22 mouse cellular contexts compared by ENCODE assay signal in genomic region chr13:56152773-56153460, GRCm38 (mm10). TPM values are rescaled to one million over a fixed set of nuclear protein-coding genes. Genes with fewer than 3 reads are reported as not detected.
A peak's percentile ranks its signal among the peaks of the same experiment; 100 is the strongest.
DNase-seq lines count a peak whose midpoint lies in the region; ATAC-seq and TF ChIP-seq lines count a peak whose summit lies in the region.
"Had no signal": no experiment of that assay in that cellular context is flagged by ENCODE, and none has a peak within 500 bp of the region (broad histone marks: within the 10 kb centered on the region; RNA-seq: fewer than 3 reads in every experiment).

No protein-coding gene starts in this region.

- no peak for TF ChIP-seq POLR2A in CH12.LX (IDR thresholded peaks at IDR 0.05; ENCODE audit: low read depth, low read length)
- TF ChIP-seq POLR2A in small intestine, adult 2 months (IDR thresholded peaks at IDR 0.05; ENCODE audit: low read depth, low read length) = no peak

- H3K4me1 ChIP-seq in lung, postnatal 0 days (ENCODE audit: insufficient read depth, low read depth, low read length) = no peaks in the 10 kb centered on the region
- H3K4me1 ChIP-seq in CH12.LX (ENCODE audit: control insufficient read depth in 1 of 2, insufficient read depth in 2 of 2) = peaks cover 0 to 7% of the 10 kb centered on the region in 2 experiments; a peak in 2 of 4 replicates
- peaks cover 15% of the 10 kb centered on the region; the same call in 1 of the 2 replicates for H3K4me1 ChIP-seq in intestine, embryonic 15.5 days (replicated peaks)
- peaks cover 8% of the 10 kb centered on the region; the same call in 1 of the 2 replicates for H3K4me1 ChIP-seq in small intestine, adult 2 months (ENCODE audit: control insufficient read depth, insufficient read depth, insufficient read length, low read length)

- H3K4me3 ChIP-seq in lung, postnatal 0 days (ENCODE audit: low read depth, low read length) = no peak overlapping the region
- no peak overlapping the region for H3K4me3 ChIP-seq in CH12.LX (replicated peaks in 1 of 3; ENCODE audit: low read depth in 2 of 3, low read length in 2 of 3, poor library complexity in 1 of 3)
- no peak overlapping the region for H3K4me3 ChIP-seq in intestine, embryonic 15.5 days (replicated peaks)
- H3K4me3 ChIP-seq in small intestine, adult 2 months (ENCODE audit: low read depth, low read length) = no peak overlapping the region
- H3K4me3 ChIP-seq: embryonic facial prominence, embryonic 10.5 days; heart, embryonic 13.5 days; limb, embryonic 13.5 days; liver, embryonic 15.5 days; neural tube, embryonic 15.5 days had no signal

- no peak for TF ChIP-seq EP300 in lung, postnatal 0 days (IDR thresholded peaks at IDR 0.05)
- no peak for TF ChIP-seq EP300 in CH12.LX (IDR thresholded peaks at IDR 0.05; ENCODE audit: low read length)

- peak; percentile 50; the same call in 1 of the 2 replicates for ATAC-seq in lung, postnatal 0 days
- peak; percentile 78 for ATAC-seq in intestine, embryonic 15.5 days
- ATAC-seq: forebrain, embryonic 14.5 days; hindbrain, embryonic 16.5 days had no signal

- TF ChIP-seq CTCF in lung, postnatal 0 days (IDR thresholded peaks at IDR 0.05) = no peak
- TF ChIP-seq CTCF in CH12.LX (conservative IDR thresholded peaks at IDR 0.05 in 1 of 2, IDR thresholded peaks at IDR 0.05 in 1 of 2; ENCODE audit: low read depth in 2 of 2, low read length in 2 of 2) = no peak
- TF ChIP-seq CTCF in small intestine, adult 2 months (IDR thresholded peaks at IDR 0.05; ENCODE audit: extremely low read depth, insufficient read length, insufficient replicate concordance, low read depth, low read length) = no peak

- H3K9me3 ChIP-seq in lung, postnatal 0 days (ENCODE audit: low read length) = no peaks in the 10 kb centered on the region
- no peaks in the 10 kb centered on the region for H3K9me3 ChIP-seq in CH12.LX (replicated peaks; ENCODE audit: low read length)
- H3K9me3 ChIP-seq in intestine, embryonic 15.5 days = no peaks in the 10 kb centered on the region
- H3K9me3 ChIP-seq: embryonic facial prominence, embryonic 10.5 days; heart, embryonic 13.5 days; limb, embryonic 13.5 days; liver, embryonic 15.5 days; neural tube, embryonic 15.5 days had no signal

- dilution Hi-C loops in CH12.LX (cut with MboI; ENCODE audit: extremely low pct_ligation_motif_present, extremely low pct_unique_long_range_greater_than_20kb, low sequenced_read_pairs) = no loop called here

- H3K9ac ChIP-seq in lung, postnatal 0 days (replicated peaks; ENCODE audit: low read depth) = no peak overlapping the region
- no peak overlapping the region for H3K9ac ChIP-seq in CH12.LX (ENCODE audit: insufficient read depth, low read depth)
- no peak overlapping the region for H3K9ac ChIP-seq in intestine, embryonic 15.5 days
- H3K9ac ChIP-seq: heart, embryonic 13.5 days; limb, embryonic 13.5 days; liver, embryonic 15.5 days; neural tube, embryonic 15.5 days had no signal

- H3K36me3 ChIP-seq in lung, postnatal 0 days (ENCODE audit: insufficient read depth, low read length) = no peaks in the 10 kb centered on the region
- H3K36me3 ChIP-seq in CH12.LX (replicated peaks in 1 of 2; ENCODE audit: control insufficient read depth in 1 of 2, insufficient read depth in 1 of 2, low read length in 1 of 2) = no peaks in the 10 kb centered on the region
- no peaks in the 10 kb centered on the region for H3K36me3 ChIP-seq in intestine, embryonic 15.5 days
- H3K36me3 ChIP-seq in small intestine, adult 2 months (ENCODE audit: control insufficient read depth, insufficient read depth, low read length) = no peaks in the 10 kb centered on the region
- H3K36me3 ChIP-seq: embryonic facial prominence, embryonic 10.5 days; heart, embryonic 13.5 days; limb, embryonic 13.5 days; liver, embryonic 15.5 days; neural tube, embryonic 15.5 days had no signal

- WGBS in lung, postnatal 0 days = 26% methylated on average over 7 of the region's 7 CpGs
- WGBS in intestine, embryonic 15.5 days = 33% methylated on average over 7 of the region's 7 CpGs
- WGBS in small intestine, adult 2 months = 18% methylated on average over 7 of the region's 7 CpGs

- no peak for DNase-seq in lung, postnatal 0 days (ENCODE audit: low spot score)
- DNase-seq in lung, postnatal 25 days (ENCODE audit: low spot score) = no peak
- DNase-seq in CH12.LX (ENCODE audit: extremely low read depth) = no peak
- no peak for DNase-seq in thymus, postnatal 25 days
- no peak for DNase-seq in kidney, adult 8-10 months
- no peak for DNase-seq in heart, adult 8-10 months (ENCODE audit: low spot score)
- DNase-seq: adrenal gland, adult 2 months; cerebellum, adult 11 months; heart, postnatal 4 days; kidney, postnatal 4 days; layer of hippocampus, postnatal 36 days; thymus, postnatal 14 days had no signal

- in situ Hi-C loops in CH12.LX (cut with MboI; ENCODE audit: low pct_ligation_motif_present, low pct_unique_long_range_greater_than_20kb, low sequenced_read_pairs) = no loop called here

- H3K4me2 ChIP-seq in lung, postnatal 0 days (replicated peaks; ENCODE audit: low read depth, low read length) = no peak overlapping the region
- H3K4me2 ChIP-seq in CH12.LX (ENCODE audit: insufficient read depth, low read depth, poor library complexity, severe bottlenecking) = no peak overlapping the region
- H3K4me2 ChIP-seq in intestine, embryonic 15.5 days (replicated peaks) = no peak overlapping the region; the same call in 1 of the 2 replicates
- H3K4me2 ChIP-seq: heart, embryonic 13.5 days; limb, embryonic 13.5 days; liver, embryonic 15.5 days; neural tube, embryonic 15.5 days had no signal

- no peaks in the 10 kb centered on the region for H3K79me2 ChIP-seq in CH12.LX (replicated peaks; ENCODE audit: control insufficient read depth, extremely low read depth, insufficient read depth, poor library complexity, severe bottlenecking)

- no peaks in the 10 kb centered on the region for H3K27me3 ChIP-seq in lung, postnatal 0 days (replicated peaks; ENCODE audit: insufficient read depth, low read length)
- peaks cover 22% of the 10 kb centered on the region for H3K27me3 ChIP-seq in CH12.LX (replicated peaks)
- no peaks in the 10 kb centered on the region for H3K27me3 ChIP-seq in intestine, embryonic 15.5 days (replicated peaks)
- H3K27me3 ChIP-seq in small intestine, adult 2 months (ENCODE audit: control insufficient read depth, insufficient read depth, low read length) = no peaks in the 10 kb centered on the region
- H3K27me3 ChIP-seq: limb, embryonic 13.5 days; liver, embryonic 15.5 days had no signal

- H3K27ac ChIP-seq in lung, postnatal 0 days (ENCODE audit: low read length) = no peak overlapping the region
- no peak overlapping the region for H3K27ac ChIP-seq in CH12.LX (ENCODE audit: insufficient read depth, low read depth)
- no peak overlapping the region for H3K27ac ChIP-seq in intestine, embryonic 15.5 days
- H3K27ac ChIP-seq in small intestine, adult 2 months (ENCODE audit: insufficient read depth, low read depth, low read length) = peak overlapping the region; percentile 34; the same call in 1 of the 2 replicates
- H3K27ac ChIP-seq: embryonic facial prominence, embryonic 10.5 days; heart, embryonic 13.5 days; limb, embryonic 13.5 days; liver, embryonic 15.5 days; neural tube, embryonic 15.5 days had no signal

- TF ChIP-seq RAD21 in CH12.LX (IDR thresholded peaks at IDR 0.05; ENCODE audit: low read depth, low read length) = no peak

TF ChIP-seq in CH12.LX, 34 proteins besides CTCF, POLR2A, EP300 and RAD21:
- TF ChIP-seq KAT2A (IDR thresholded peaks at IDR 0.05; ENCODE audit: insufficient replicate concordance, low read length) (no peak), HCFC1 (IDR thresholded peaks at IDR 0.05; ENCODE audit: low read depth, low read length) (0 out of 2 replicates have a peak, but pooled peaks have one; percentile 16)

RNA-seq across cellular contexts. Expression of gene H2afy, which starts 16.8 kb away (rescaled TPM):
- polyA plus RNA-seq in lung, postnatal 0 days (2015; fragmentation: Nextera tagmentation; extraction: Ambion mirVana) = 126 and 138 TPM in 2 replicates
- total RNA-seq in CH12.LX (2012; rRNA removed) (158 and 162 TPM in 2 replicates), CH12.LX (2014; rRNA removed) (148 TPM in 2 replicates)
- polyA plus RNA-seq in CH12.LX (2012; ENCODE audit: insufficient read length, low read depth) = 153 and 155 TPM in 2 replicates
- polyA plus RNA-seq in intestine, embryonic 15.5 days (2015; fragmentation: Nextera tagmentation; extraction: Ambion mirVana) = 297 and 322 TPM in 2 replicates
- polyA plus RNA-seq in small intestine, adult 2 months (2012; rRNA removed) = 59.8 and 93.3 TPM in 2 replicates
- 10 to 100 TPM; 39.0 to 48.2 (median 45.6) TPM for total RNA-seq in heart, adult 8-10 months (2022)

RNA-seq across cellular contexts. Expression of gene Tifab, which starts 25.8 kb away (rescaled TPM):
- polyA plus RNA-seq in lung, postnatal 0 days (2015; fragmentation: Nextera tagmentation; extraction: Ambion mirVana) = 4.8 and 6.6 TPM in 2 replicates
- total RNA-seq in CH12.LX (2012; rRNA removed) = 1.9 and 2.0 TPM in 2 replicates
- 3.4 and 4.7 TPM in 2 replicates for total RNA-seq in CH12.LX (2014; rRNA removed)
- 6.2 and 6.7 TPM in 2 replicates for polyA plus RNA-seq in CH12.LX (2012; ENCODE audit: insufficient read length, low read depth)
- polyA plus RNA-seq in intestine, embryonic 15.5 days (2015; fragmentation: Nextera tagmentation; extraction: Ambion mirVana) = 4.1 and 4.5 TPM in 2 replicates
- 4.6 and 8.2 TPM in 2 replicates for polyA plus RNA-seq in small intestine, adult 2 months (2012; rRNA removed)
- total RNA-seq in heart, adult 8-10 months (2022) = 1 to 10 TPM in 1 of 4 experiments, under 1 TPM in 3; 0.50 to 1.2 (median 0.82) TPM
- polyA plus RNA-seq: C2C12 had no signal
